Mouse (Mus musculus) forebrain, postnatal 0 days (tissue): ENCODE results near the gene Arnt2. TPM values are rescaled to one million over a fixed set of nuclear protein-coding genes. Genes with fewer than 3 reads are reported as not detected.

Source experiments
- ATAC-seq: fragments of 200-750 bp; cut with Nextera tagmentation; 2 replicates; pipeline ENCODE4 v1.8.0; 2017; ENCODE audit warnings: mild to moderate bottlenecking, moderate library complexity
- DNase-seq: peaks from one replicate; pipeline ENCODE4 v3.0.0-alpha.2; 2015
- H3K27ac ChIP-seq: fragments of 300-500 bp; sonication (generic); 2 replicates; pipeline ENCODE4 v1.5.1; 2014; ENCODE audit warnings: low read depth, mild to moderate bottlenecking, antibody characterized with exemption, low read length, moderate library complexity, mixed read lengths
- H3K27me3 ChIP-seq: fragments of 300-500 bp; sonication (generic); 2 replicates; pipeline ENCODE4 v1.6.1; 2014; ENCODE audit warnings: mild to moderate bottlenecking, low read length, mixed read lengths; ENCODE audit not compliant: insufficient read depth
- H3K36me3 ChIP-seq: fragments of 300-500 bp; sonication (generic); 2 replicates; pipeline ENCODE4 v1.6.1; 2014; ENCODE audit warnings: mild to moderate bottlenecking, moderate library complexity; ENCODE audit not compliant: insufficient read depth
- H3K4me1 ChIP-seq: fragments of 300-500 bp; sonication (generic); 2 replicates; pipeline ENCODE4 v1.6.1; 2014; ENCODE audit warnings: antibody characterized with exemption; ENCODE audit not compliant: insufficient read depth
- H3K4me2 ChIP-seq: fragments of 300-500 bp; sonication (generic); 2 replicates; pipeline ENCODE4 v1.6.1; 2014; ENCODE audit warnings: low read depth, mild to moderate bottlenecking, moderate library complexity
- H3K4me3 ChIP-seq: fragments of 300-500 bp; sonication (generic); 2 replicates; pipeline ENCODE4 v1.5.1; 2014; ENCODE audit warnings: low read depth, low read length, mixed read lengths
- H3K9ac ChIP-seq: fragments of 300-500 bp; sonication (generic); 2 replicates; pipeline ENCODE4 v1.6.1; 2014; ENCODE audit warnings: mild to moderate bottlenecking
- H3K9me3 ChIP-seq: fragments of 300-500 bp; sonication (generic); 2 replicates; pipeline ENCODE4 v1.6.1; 2016; ENCODE audit warnings: low read length
- CTCF ChIP-seq: sonication (generic); IDR thresholded peaks from 2 replicates; pipeline ENCODE4 v1.5.1; 2016; ENCODE audit warnings: antibody characterized with exemption, control low read depth, low read depth
- WGBS: fragments of 180-500 bp; shearing (Covaris S2); extraction: QIAGEN DNeasy Blood & Tissue Kit; methylation state at CpG from one replicate; pipeline ENCODE4 v1.1.7; 2014; 5-methylcytosine and 5-hydroxymethylcytosine counted together
- polyA plus RNA-seq: library from polyadenylated mRNA; unstranded; fragments of >200 nt; fragmentation: Nextera tagmentation; extraction: Ambion mirVana; gene quantifications from 2 replicates; pipeline ENCODE4 v1.2.1, GENCODE M21; 2015
- total RNA-seq: library from RNA; depleted of rRNA; stranded (reverse); fragments of >200 nt; gene quantifications from 2 replicates; pipeline ENCODE4 v1.2.3, GENCODE M21; 2014

The Arnt2 gene
- total and polyA plus RNA-seq, 2 experiments from 2014 or later: 61.9 to 138 TPM

DNA sequence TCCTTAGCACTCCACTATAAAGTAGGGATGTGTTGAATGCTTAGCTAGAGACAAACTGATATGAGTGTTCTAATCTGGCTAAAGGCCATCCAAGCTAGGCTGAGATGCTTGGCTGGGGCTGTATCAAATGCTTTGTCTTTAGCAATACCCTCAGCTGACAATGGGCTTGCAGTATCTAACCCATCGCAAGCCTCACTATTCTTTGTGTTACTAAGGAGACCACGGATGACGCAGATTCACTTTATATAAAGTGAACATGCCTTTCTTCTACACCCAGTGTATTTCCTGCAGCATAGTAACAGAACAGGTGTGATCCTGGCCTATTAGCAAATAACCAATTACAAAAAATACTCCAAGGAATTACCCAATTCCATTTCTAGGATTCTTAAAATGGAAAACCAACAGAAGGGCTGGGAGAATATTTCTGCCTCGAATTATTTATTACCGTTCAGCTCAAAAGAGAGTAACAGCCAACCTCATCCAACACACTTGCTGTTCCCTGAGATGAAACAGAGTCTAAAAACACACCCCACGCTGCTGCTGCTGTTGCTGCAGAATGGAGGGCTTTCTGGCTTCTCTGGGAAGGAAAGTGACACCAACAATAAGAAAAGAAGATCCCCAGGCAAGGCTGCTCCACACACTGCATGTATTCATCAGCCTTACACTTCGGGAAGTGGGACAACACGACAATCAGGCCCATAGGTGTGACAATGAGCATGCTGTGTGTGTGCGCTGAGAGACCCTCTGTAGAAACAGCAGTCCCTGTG is 61.6 kb downstream of the Arnt2 start:
- no peak overlapping the region for H3K4me3 ChIP-seq
- no peak overlapping the region for H3K9ac ChIP-seq
- no peaks in the 10 kb centered on the region for H3K27me3 ChIP-seq
- H3K4me1 ChIP-seq: 0 out of 2 replicates have a peak, but pooled peaks cover 3% of the 10 kb centered on the region
- no peak overlapping the region for H3K4me2 ChIP-seq
- ATAC-seq (peak; percentile 32), DNase-seq (no peak)
- 76% methylated on average over 9 of the region's 9 CpGs for WGBS
- H3K9me3 ChIP-seq: no peaks in the 10 kb centered on the region
- peaks cover 49% of the 10 kb centered on the region for H3K36me3 ChIP-seq
- TF ChIP-seq CTCF: no peak
- H3K27ac ChIP-seq: no peak overlapping the region

DNA sequence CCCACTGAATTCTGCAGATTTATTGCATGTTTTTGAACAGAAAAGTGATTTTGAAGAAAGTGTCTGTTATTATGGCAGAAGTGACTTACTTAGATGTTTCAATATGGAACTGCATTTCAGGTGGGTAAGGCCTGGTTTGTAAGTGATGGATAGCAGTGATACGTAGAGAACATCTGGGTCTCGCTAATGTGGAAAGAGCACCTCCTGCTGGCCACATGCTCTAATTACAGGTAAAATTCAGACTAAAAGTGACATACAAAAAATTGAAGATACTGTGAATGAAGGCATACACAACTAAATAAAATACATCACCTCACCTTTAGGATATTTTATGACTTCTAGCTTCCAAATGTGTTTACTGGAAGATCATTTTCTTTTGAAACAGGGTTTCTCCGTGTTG is 66.8 kb downstream of the Arnt2 start:
- Histone ChIP-seq H3K4me1 (no peaks in the 10 kb centered on the region), H3K9ac (no peak overlapping the region), H3K9me3 (no peaks in the 10 kb centered on the region), H3K27ac (no peak overlapping the region), H3K4me3 (no peak overlapping the region), H3K27me3 (no peaks in the 10 kb centered on the region), H3K36me3 (peaks cover 43% of the 10 kb centered on the region), H3K4me2 (no peak overlapping the region)
- ATAC-seq: no peak
- WGBS: 99% methylated on average over 3 of the region's 3 CpGs
- TF ChIP-seq CTCF: peak; percentile 43
- DNase-seq: no peak

DNA sequence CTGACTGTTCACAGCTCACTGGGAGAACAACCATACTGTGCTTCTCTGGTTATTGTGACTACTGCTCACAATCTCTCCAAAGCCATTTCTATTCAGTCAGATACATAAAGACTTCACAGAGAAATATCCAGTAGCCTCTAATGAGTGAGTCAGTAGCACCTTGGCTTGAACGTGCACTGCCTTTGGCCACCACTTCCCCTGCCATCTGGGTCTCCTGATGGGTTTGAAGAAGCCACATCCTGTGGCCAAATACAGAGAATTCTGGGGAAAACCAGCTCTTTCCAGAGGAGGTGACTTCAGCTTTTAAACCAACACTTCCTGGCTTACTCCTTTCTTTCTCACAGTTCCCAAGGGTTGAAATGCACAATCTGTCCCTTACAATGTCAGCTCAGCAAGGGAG is 69.0 kb downstream of the Arnt2 start:
- H3K27me3 ChIP-seq: no peaks in the 10 kb centered on the region
- DNase-seq (no peak), ATAC-seq (no peak)
- peaks cover 34% of the 10 kb centered on the region for H3K36me3 ChIP-seq
- no peak overlapping the region for H3K9ac ChIP-seq
- no peaks in the 10 kb centered on the region for H3K4me1 ChIP-seq
- no peak overlapping the region for H3K4me2 ChIP-seq
- TF ChIP-seq CTCF: no peak
- WGBS: 54% methylated on average over 1 of the region's 1 CpGs
- no peak overlapping the region for H3K27ac ChIP-seq
- H3K9me3 ChIP-seq: no peaks in the 10 kb centered on the region
- no peak overlapping the region for H3K4me3 ChIP-seq

DNA sequence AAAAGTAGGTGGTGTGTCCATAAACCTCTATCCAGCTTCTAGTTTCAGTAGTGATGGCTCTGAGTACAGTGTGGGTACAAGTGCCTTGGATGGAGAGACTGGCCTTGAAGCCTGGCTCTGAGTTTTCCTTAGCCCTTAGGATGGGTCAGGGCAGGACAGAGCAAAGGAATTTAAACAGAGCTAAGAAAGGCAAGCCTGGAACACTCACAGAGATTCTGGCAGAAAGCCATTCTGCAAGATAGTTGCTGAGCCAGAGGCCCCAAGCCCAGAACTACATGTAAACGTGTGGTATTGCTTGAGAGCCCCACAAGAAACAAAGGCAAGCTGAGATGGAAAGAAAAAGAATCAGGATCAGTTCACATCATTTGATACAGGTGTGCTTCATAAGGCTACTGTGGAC is 70.8 kb downstream of the Arnt2 start:
- ATAC-seq (no peak), DNase-seq (no peak)
- Histone ChIP-seq H3K9me3 (no peaks in the 10 kb centered on the region), H3K9ac (no peak overlapping the region), H3K4me2 (no peak overlapping the region), H3K27ac (0 out of 2 replicates have a peak overlapping the region, but pooled peaks have one; percentile 29), H3K27me3 (no peaks in the 10 kb centered on the region), H3K4me1 (no peaks in the 10 kb centered on the region), H3K36me3 (peaks cover 20% of the 10 kb centered on the region), H3K4me3 (no peak overlapping the region)
- TF ChIP-seq CTCF: no peak
- 44% methylated on average over 1 of the region's 1 CpGs for WGBS

DNA sequence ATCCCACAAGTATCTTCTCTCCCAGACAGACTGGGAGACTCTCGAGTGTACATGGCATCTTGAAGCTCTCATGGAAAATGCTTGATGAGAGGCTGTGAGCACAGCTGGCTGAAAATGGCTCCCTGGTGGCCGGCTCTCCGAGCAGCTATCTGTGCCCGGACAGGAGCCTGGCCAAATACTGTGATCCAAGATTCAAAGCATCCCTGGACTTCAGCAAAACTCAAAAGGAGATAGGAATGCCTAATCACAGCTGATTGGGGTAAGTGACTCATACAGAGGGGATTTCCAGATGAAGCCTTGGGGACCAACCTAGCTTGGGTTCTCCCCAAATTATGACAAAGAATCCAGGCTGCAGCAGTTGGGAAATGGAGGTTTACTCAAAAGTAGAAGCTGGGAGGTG is 72.2 kb downstream of the Arnt2 start:
- no peak overlapping the region for H3K9ac ChIP-seq

DNA sequence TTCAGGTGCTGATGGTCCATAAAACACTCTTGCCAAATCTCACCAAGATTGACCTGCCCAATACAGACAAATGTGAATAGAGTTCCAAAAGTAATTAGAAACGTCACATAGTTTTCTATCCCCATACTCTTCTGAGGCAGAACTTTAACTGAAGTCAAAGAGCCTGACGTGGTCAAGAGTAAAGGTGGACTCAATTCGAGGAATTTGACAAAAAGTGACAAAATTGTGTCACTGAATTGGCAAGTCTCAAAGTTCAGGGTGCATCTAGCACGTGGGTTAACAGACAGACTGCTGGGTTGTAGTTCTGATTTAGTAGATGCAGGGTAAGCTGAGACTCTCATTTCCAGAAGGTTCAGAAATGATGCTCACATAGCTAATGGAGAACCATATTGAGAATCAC is 73.1 kb downstream of the Arnt2 start:
- ATAC-seq: no peak
- DNase-seq: no peak
- WGBS: 91% methylated on average over 4 of the region's 4 CpGs
- no peaks in the 10 kb centered on the region for H3K9me3 ChIP-seq
- no peak overlapping the region for H3K9ac ChIP-seq
- H3K4me1 ChIP-seq: peaks cover 7% of the 10 kb centered on the region; the same call in 1 of the 2 replicates
- H3K27me3 ChIP-seq: no peaks in the 10 kb centered on the region
- no peak overlapping the region for H3K4me3 ChIP-seq
- no peak overlapping the region for H3K4me2 ChIP-seq
- H3K27ac ChIP-seq: no peak overlapping the region
- TF ChIP-seq CTCF: no peak
- H3K36me3 ChIP-seq: peaks cover 7% of the 10 kb centered on the region

More for the DNA sequence above, 72.2 kb downstream of the Arnt2 start:
- TF ChIP-seq CTCF: no peak
- no peaks in the 10 kb centered on the region for H3K9me3 ChIP-seq
- whole genome bisulfite sequencing: 82% methylated on average over 4 of the region's 4 CpGs
- H3K4me1 ChIP-seq: peaks cover 5% of the 10 kb centered on the region; the same call in 1 of the 2 replicates
- H3K27me3 ChIP-seq: no peaks in the 10 kb centered on the region
- H3K36me3 ChIP-seq: peaks cover 7% of the 10 kb centered on the region
- DNase-seq (no peak), ATAC-seq (no peak)
- no peak overlapping the region for H3K4me3 ChIP-seq
- no peak overlapping the region for H3K4me2 ChIP-seq
- no peak overlapping the region for H3K27ac ChIP-seq

DNA sequence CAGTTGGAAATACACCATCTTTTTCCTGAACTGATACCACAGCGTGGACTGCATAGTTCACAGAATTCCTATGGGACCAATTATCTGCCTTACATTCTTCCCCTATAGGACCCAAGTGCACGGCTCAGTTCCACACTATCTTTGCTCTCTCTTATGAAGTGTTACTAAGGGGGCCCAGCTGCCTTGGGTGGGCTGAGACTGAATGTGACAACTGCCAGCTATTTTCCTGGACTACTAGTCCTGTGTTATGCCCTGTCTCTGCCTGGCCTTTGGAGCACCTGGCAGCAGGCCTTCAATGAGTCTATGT is 73.4 kb downstream of the Arnt2 start:
- no peak overlapping the region for H3K9ac ChIP-seq
- 73% methylated on average over 2 of the region's 2 CpGs for WGBS
- H3K4me2 ChIP-seq: no peak overlapping the region
- ATAC-seq: no peak
- H3K4me3 ChIP-seq: no peak overlapping the region
- peaks cover 7% of the 10 kb centered on the region; the same call in 1 of the 2 replicates for H3K4me1 ChIP-seq
- no peak for TF ChIP-seq CTCF
- H3K27me3 ChIP-seq: no peaks in the 10 kb centered on the region
- no peak overlapping the region for H3K27ac ChIP-seq
- H3K9me3 ChIP-seq: no peaks in the 10 kb centered on the region
- DNase-seq: no peak
- peaks cover 7% of the 10 kb centered on the region for H3K36me3 ChIP-seq
